14 mouse cellular contexts compared by ENCODE assay signal in genomic region chr2:91978547-91978946, GRCm38 (mm10). TPM values are rescaled to one million over a fixed set of nuclear protein-coding genes. Genes with fewer than 3 reads are reported as not detected.
A peak's percentile ranks its signal among the peaks of the same experiment; 100 is the strongest.
DNase-seq lines count a peak whose midpoint lies in the region; ATAC-seq and TF ChIP-seq lines count a peak whose summit lies in the region.
"Had no signal": no experiment of that assay in that cellular context is flagged by ENCODE, and none has a peak within 500 bp of the region (broad histone marks: within the 10 kb centered on the region; RNA-seq: fewer than 3 reads in every experiment).

No protein-coding gene starts in this region.

- no peak for DNase-seq in intestine, embryonic 14.5 days (ENCODE audit: low spot score)
- peak; percentile 22 for DNase-seq in MEL (ENCODE audit: low read depth, low spot score)
- no peak for DNase-seq in liver
- no peak for DNase-seq in gastrocnemius, postnatal 14 days
- DNase-seq: adrenal gland, adult 8-10 months; cerebellum, postnatal 14 days; kidney, adult 8-10 months had no signal

- H3K9me3 ChIP-seq in forebrain, embryonic 12.5 days, result no peaks in the 10 kb centered on the region
- no peaks in the 10 kb centered on the region for H3K9me3 ChIP-seq in forebrain, embryonic 16.5 days (ENCODE audit: control insufficient read depth, low read length)
- no peaks in the 10 kb centered on the region for H3K9me3 ChIP-seq in intestine, embryonic 14.5 days (ENCODE audit: control insufficient read depth, low read length)
- no peaks in the 10 kb centered on the region for H3K9me3 ChIP-seq in intestine, postnatal 0 days (ENCODE audit: control insufficient read depth)
- H3K9me3 ChIP-seq in MEL (replicated peaks; ENCODE audit: insufficient read depth, low read length), result no peaks in the 10 kb centered on the region
- no peaks in the 10 kb centered on the region for H3K9me3 ChIP-seq in forebrain, embryonic 15.5 days
- H3K9me3 ChIP-seq: hindbrain, embryonic 10.5 days had no signal

- H3K4me3 ChIP-seq in forebrain, embryonic 12.5 days (replicated peaks), result no peak overlapping the region
- no peak overlapping the region for H3K4me3 ChIP-seq in forebrain, embryonic 16.5 days (replicated peaks; ENCODE audit: low read length)
- H3K4me3 ChIP-seq in intestine, embryonic 14.5 days (ENCODE audit: low read depth, low read length), result no peak overlapping the region
- no peak overlapping the region for H3K4me3 ChIP-seq in intestine, postnatal 0 days (ENCODE audit: low read depth, low read length)
- H3K4me3 ChIP-seq in MEL (ENCODE audit: control insufficient read depth in 1 of 2, insufficient read depth in 1 of 2, low read depth in 2 of 2, low read length in 2 of 2), result no peak overlapping the region
- no peak overlapping the region for H3K4me3 ChIP-seq in forebrain, embryonic 15.5 days
- H3K4me3 ChIP-seq: hindbrain, embryonic 10.5 days; layer of hippocampus, adult 2 months had no signal

- intact Hi-C loops in gastrocnemius, postnatal 14 days (cut with DNase I; ENCODE audit: low total_unique reads), result no loop called here

- WGBS in forebrain, embryonic 12.5 days, result 31% methylated on average over 2 of the region's 2 CpGs
- WGBS in forebrain, embryonic 16.5 days, result 6% methylated on average over 2 of the region's 2 CpGs
- WGBS in intestine, embryonic 14.5 days, result 28% methylated on average over 2 of the region's 2 CpGs
- 40% methylated on average over 2 of the region's 2 CpGs for WGBS in intestine, postnatal 0 days
- 10% methylated on average over 2 of the region's 2 CpGs for WGBS in forebrain, embryonic 15.5 days

- no peak for TF ChIP-seq RAD21 in MEL (IDR thresholded peaks at IDR 0.05; ENCODE audit: low read depth, low read length)

- peaks cover 47% of the 10 kb centered on the region for H3K4me1 ChIP-seq in forebrain, embryonic 12.5 days
- peaks cover 21% of the 10 kb centered on the region for H3K4me1 ChIP-seq in forebrain, embryonic 16.5 days (replicated peaks; ENCODE audit: control insufficient read depth, insufficient read depth, low read length)
- H3K4me1 ChIP-seq in intestine, embryonic 14.5 days (replicated peaks; ENCODE audit: control insufficient read depth, insufficient read depth, low read length), result peaks cover 27% of the 10 kb centered on the region
- no peaks in the 10 kb centered on the region for H3K4me1 ChIP-seq in intestine, postnatal 0 days (replicated peaks; ENCODE audit: control insufficient read depth, insufficient read depth, low read length)
- H3K4me1 ChIP-seq in MEL (ENCODE audit: control insufficient read depth in 1 of 2, insufficient read depth in 2 of 2, low read length in 2 of 2), result peaks cover 7% of the 10 kb centered on the region in 2 experiments
- peaks cover 36% of the 10 kb centered on the region for H3K4me1 ChIP-seq in forebrain, embryonic 15.5 days

- H3K27ac ChIP-seq in forebrain, embryonic 12.5 days, result peak overlapping the region; percentile 53; the same call in 1 of the 2 replicates
- no peak overlapping the region for H3K27ac ChIP-seq in forebrain, embryonic 16.5 days (ENCODE audit: low read length)
- peak overlapping the region; percentile 27; the same call in 1 of the 2 replicates for H3K27ac ChIP-seq in intestine, embryonic 14.5 days (ENCODE audit: low read depth)
- H3K27ac ChIP-seq in intestine, postnatal 0 days (ENCODE audit: low read depth, low read length), result no peak overlapping the region
- H3K27ac ChIP-seq in MEL (ENCODE audit: control insufficient read depth, low read depth, low read length), result no peak overlapping the region
- peak overlapping the region; percentile 29; the same call in 1 of the 2 replicates for H3K27ac ChIP-seq in forebrain, embryonic 15.5 days (replicated peaks)
- H3K27ac ChIP-seq: hindbrain, embryonic 10.5 days; layer of hippocampus, adult 2 months; liver, embryonic 14.5 days had no signal

- no peaks in the 10 kb centered on the region for H3K79me2 ChIP-seq in MEL (ENCODE audit: control insufficient read depth, insufficient read depth, low read length, poor library complexity)

- no peak for ATAC-seq in forebrain, embryonic 12.5 days (ENCODE audit: low FRiP score)
- no peak; the same call in 1 of the 2 replicates for ATAC-seq in forebrain, embryonic 16.5 days
- ATAC-seq in intestine, embryonic 14.5 days (replicated peaks; ENCODE audit: low FRiP score, low TSS enrichment, low read depth), result no peak
- no peak for ATAC-seq in intestine, postnatal 0 days
- no peak for ATAC-seq in forebrain, embryonic 15.5 days (replicated peaks)

- no peak overlapping the region for H3K9ac ChIP-seq in forebrain, embryonic 12.5 days
- no peak overlapping the region for H3K9ac ChIP-seq in forebrain, embryonic 16.5 days (replicated peaks; ENCODE audit: low read depth, low read length)
- no peak overlapping the region for H3K9ac ChIP-seq in intestine, embryonic 14.5 days (ENCODE audit: low read length)
- H3K9ac ChIP-seq in intestine, postnatal 0 days (ENCODE audit: low read depth, low read length), result no peak overlapping the region
- no peak overlapping the region for H3K9ac ChIP-seq in MEL (ENCODE audit: control insufficient read depth, low read depth, low read length, poor library complexity, severe bottlenecking)
- H3K9ac ChIP-seq in forebrain, embryonic 15.5 days (replicated peaks), result no peak overlapping the region
- H3K9ac ChIP-seq: liver, embryonic 14.5 days had no signal

- no peak for TF ChIP-seq CTCF in intestine, postnatal 0 days (IDR thresholded peaks at IDR 0.05; ENCODE audit: low read depth)
- TF ChIP-seq CTCF in MEL (IDR thresholded peaks at IDR 0.05 in 2 of 3, conservative IDR thresholded peaks at IDR 0.05 in 1 of 3; ENCODE audit: control insufficient read depth in 1 of 3, insufficient read depth in 1 of 3, low read depth in 2 of 3, low read length in 3 of 3, poor library complexity in 1 of 3, severe bottlenecking in 1 of 3), result no peak

- no peak overlapping the region for H3K4me2 ChIP-seq in forebrain, embryonic 12.5 days
- H3K4me2 ChIP-seq in forebrain, embryonic 16.5 days (ENCODE audit: low read length), result no peak overlapping the region
- H3K4me2 ChIP-seq in intestine, embryonic 14.5 days (ENCODE audit: low read length), result 0 out of 2 replicates have a peak overlapping the region, but pooled peaks have one; percentile 3
- no peak overlapping the region for H3K4me2 ChIP-seq in intestine, postnatal 0 days (replicated peaks; ENCODE audit: low read depth)
- H3K4me2 ChIP-seq in forebrain, embryonic 15.5 days (replicated peaks), result no peak overlapping the region

- TF ChIP-seq POLR2A in MEL (IDR thresholded peaks at IDR 0.05; ENCODE audit: control insufficient read depth in 1 of 2, insufficient read depth in 1 of 2, low read depth in 1 of 2, low read length in 2 of 2, poor library complexity in 1 of 2), result no peak

- peaks cover 49% of the 10 kb centered on the region for H3K27me3 ChIP-seq in forebrain, embryonic 12.5 days
- H3K27me3 ChIP-seq in forebrain, embryonic 16.5 days (replicated peaks; ENCODE audit: control insufficient read depth, insufficient read depth, low read length), result peaks cover 22% of the 10 kb centered on the region
- peaks cover 38% of the 10 kb centered on the region for H3K27me3 ChIP-seq in intestine, embryonic 14.5 days (replicated peaks; ENCODE audit: control insufficient read depth, insufficient read depth, low read length)
- H3K27me3 ChIP-seq in intestine, postnatal 0 days (replicated peaks; ENCODE audit: control insufficient read depth, insufficient read depth, low read length), result peaks cover 28% of the 10 kb centered on the region
- H3K27me3 ChIP-seq in MEL (ENCODE audit: control insufficient read depth in 1 of 2, insufficient read depth in 2 of 2, low read length in 2 of 2), result no peaks in the 10 kb centered on the region
- peaks cover 25% of the 10 kb centered on the region for H3K27me3 ChIP-seq in forebrain, embryonic 15.5 days

- no peak for TF ChIP-seq EP300 in MEL (IDR thresholded peaks at IDR 0.05; ENCODE audit: low read depth in 1 of 2, low read length in 2 of 2)

- H3K36me3 ChIP-seq in forebrain, embryonic 12.5 days (replicated peaks), result no peaks in the 10 kb centered on the region
- no peaks in the 10 kb centered on the region for H3K36me3 ChIP-seq in forebrain, embryonic 16.5 days (ENCODE audit: control insufficient read depth, insufficient read depth)
- 0 out of 2 replicates have a peak, but pooled peaks cover 5% of the 10 kb centered on the region for H3K36me3 ChIP-seq in intestine, embryonic 14.5 days (ENCODE audit: control insufficient read depth, insufficient read depth, low read length)
- no peaks in the 10 kb centered on the region; the same call in 1 of the 2 replicates for H3K36me3 ChIP-seq in intestine, postnatal 0 days (ENCODE audit: control insufficient read depth, insufficient read depth)
- H3K36me3 ChIP-seq in MEL (ENCODE audit: control insufficient read depth in 1 of 2, insufficient read depth in 2 of 2, low read length in 2 of 2), result no peaks in the 10 kb centered on the region; a peak in 1 of 4 replicates
- H3K36me3 ChIP-seq in forebrain, embryonic 15.5 days, result no peaks in the 10 kb centered on the region
- H3K36me3 ChIP-seq: hindbrain, embryonic 10.5 days had no signal

RNA-seq across cellular contexts. Expression of gene Dgkz, which starts 2.9 kb away (rescaled TPM):
- polyA plus RNA-seq in forebrain, embryonic 12.5 days (2016; fragmentation: Nextera tagmentation; extraction: Ambion mirVana), result 24.4 and 28.5 TPM in 2 replicates
- polyA plus RNA-seq in forebrain, embryonic 16.5 days (2015; fragmentation: Nextera tagmentation; extraction: Ambion mirVana), result 28.7 and 33.6 TPM in 2 replicates
- 71.9 and 75.6 TPM in 2 replicates for polyA plus RNA-seq in intestine, embryonic 14.5 days (2014; fragmentation: Nextera tagmentation; extraction: Ambion mirVana)
- 53.2 and 56.8 TPM in 2 replicates for polyA plus RNA-seq in intestine, postnatal 0 days (2015; fragmentation: Nextera tagmentation; extraction: Ambion mirVana)
- 65.6 and 66.1 TPM in 2 replicates for total RNA-seq in MEL (2012; rRNA removed)
- polyA plus RNA-seq in MEL (2012; ENCODE audit: insufficient read depth in 1 of 2, insufficient read length in 2 of 2, low read depth in 1 of 2, low replicate concordance in 2 of 2, missing spikeins in 1 of 2), result 100 to 1,000 TPM in 1 of 2 experiments, not detected in 1; 165 TPM
- 27.6 and 28.2 TPM in 2 replicates for polyA plus RNA-seq in forebrain, embryonic 15.5 days (2015; fragmentation: Nextera tagmentation; extraction: Ambion mirVana)
- total RNA-seq in gastrocnemius, postnatal 14 days (2021), result 10 to 100 TPM; 38.6 to 42.4 TPM

RNA-seq across cellular contexts. Expression of gene Gm9821, which starts 33.0 kb away (rescaled TPM):
- polyA plus RNA-seq in forebrain, embryonic 12.5 days (2016; fragmentation: Nextera tagmentation; extraction: Ambion mirVana), result 0.46 and 0.52 TPM in 2 replicates
- polyA plus RNA-seq in forebrain, embryonic 16.5 days (2015; fragmentation: Nextera tagmentation; extraction: Ambion mirVana), result 0.37 and 0.46 TPM in 2 replicates
- 0.74 and 0.88 TPM in 2 replicates for polyA plus RNA-seq in intestine, embryonic 14.5 days (2014; fragmentation: Nextera tagmentation; extraction: Ambion mirVana)
- polyA plus RNA-seq in intestine, postnatal 0 days (2015; fragmentation: Nextera tagmentation; extraction: Ambion mirVana), result 0.21 and 0.30 TPM in 2 replicates
- 0.85 and 1.2 TPM in 2 replicates for total RNA-seq in MEL (2012; rRNA removed)
- polyA plus RNA-seq in MEL (2012; ENCODE audit: insufficient read depth in 1 of 2, insufficient read length in 2 of 2, low read depth in 1 of 2, low replicate concordance in 2 of 2, missing spikeins in 1 of 2), result 10 to 100 TPM in 1 of 2 experiments, not detected in 1; 22.7 TPM
- 0.15 and 0.32 TPM in 2 replicates for polyA plus RNA-seq in forebrain, embryonic 15.5 days (2015; fragmentation: Nextera tagmentation; extraction: Ambion mirVana)
- total RNA-seq in gastrocnemius, postnatal 14 days (2021), result not detected
- total RNA-seq: adrenal gland, adult 8-10 months; layer of hippocampus, adult 2 months had no signal

RNA-seq across cellular contexts. Expression of gene Creb3l1, which starts 45.8 kb away (rescaled TPM):
- polyA plus RNA-seq in forebrain, embryonic 12.5 days (2016; fragmentation: Nextera tagmentation; extraction: Ambion mirVana), result 1.4 and 1.5 TPM in 2 replicates
- polyA plus RNA-seq in forebrain, embryonic 16.5 days (2015; fragmentation: Nextera tagmentation; extraction: Ambion mirVana), result 1.3 and 1.9 TPM in 2 replicates
- polyA plus RNA-seq in intestine, embryonic 14.5 days (2014; fragmentation: Nextera tagmentation; extraction: Ambion mirVana), result 21.2 and 24.1 TPM in 2 replicates
- 6.8 and 8.4 TPM in 2 replicates for polyA plus RNA-seq in intestine, postnatal 0 days (2015; fragmentation: Nextera tagmentation; extraction: Ambion mirVana)
- 0.12 and 0.16 TPM in 2 replicates for total RNA-seq in MEL (2012; rRNA removed)
- polyA plus RNA-seq in MEL (2012; ENCODE audit: insufficient read depth in 1 of 2, insufficient read length in 2 of 2, low read depth in 1 of 2, low replicate concordance in 2 of 2, missing spikeins in 1 of 2), result 1 to 10 TPM in 1 of 2 experiments, not detected in 1; 9.1 TPM
- 0.92 and 1.0 TPM in 2 replicates for polyA plus RNA-seq in forebrain, embryonic 15.5 days (2015; fragmentation: Nextera tagmentation; extraction: Ambion mirVana)
- total RNA-seq in gastrocnemius, postnatal 14 days (2021), result 10 to 100 TPM; 14.7 to 22.6 TPM

RNA-seq across cellular contexts. Expression of gene Mdk, which starts 46.5 kb away (rescaled TPM):
- polyA plus RNA-seq in forebrain, embryonic 12.5 days (2016; fragmentation: Nextera tagmentation; extraction: Ambion mirVana), result 834 and 889 TPM in 2 replicates
- polyA plus RNA-seq in forebrain, embryonic 16.5 days (2015; fragmentation: Nextera tagmentation; extraction: Ambion mirVana), result 256 and 290 TPM in 2 replicates
- polyA plus RNA-seq in intestine, embryonic 14.5 days (2014; fragmentation: Nextera tagmentation; extraction: Ambion mirVana), result 973 and 1,126 TPM in 2 replicates
- polyA plus RNA-seq in intestine, postnatal 0 days (2015; fragmentation: Nextera tagmentation; extraction: Ambion mirVana), result 119 and 128 TPM in 2 replicates
- 0.19 and 0.59 TPM in 2 replicates for total RNA-seq in MEL (2012; rRNA removed)
- 1 to 10 TPM in 1 of 2 experiments, not detected in 1; 3.4 TPM for polyA plus RNA-seq in MEL (2012; ENCODE audit: insufficient read depth in 1 of 2, insufficient read length in 2 of 2, low read depth in 1 of 2, low replicate concordance in 2 of 2, missing spikeins in 1 of 2)
- 347 and 357 TPM in 2 replicates for polyA plus RNA-seq in forebrain, embryonic 15.5 days (2015; fragmentation: Nextera tagmentation; extraction: Ambion mirVana)
- total RNA-seq in gastrocnemius, postnatal 14 days (2021), result 10 to 100 TPM; 12.1 to 20.7 TPM

RNA-seq across cellular contexts. Expression of gene Chrm4, which starts 51.5 kb away (rescaled TPM):
- 0.31 and 0.72 TPM in 2 replicates for polyA plus RNA-seq in forebrain, embryonic 12.5 days (2016; fragmentation: Nextera tagmentation; extraction: Ambion mirVana)
- polyA plus RNA-seq in forebrain, embryonic 16.5 days (2015; fragmentation: Nextera tagmentation; extraction: Ambion mirVana), result 2.4 and 2.6 TPM in 2 replicates
- polyA plus RNA-seq in intestine, embryonic 14.5 days (2014; fragmentation: Nextera tagmentation; extraction: Ambion mirVana), result 0.16 TPM in 1 of 2 replicates, not detected in the other
- polyA plus RNA-seq in intestine, postnatal 0 days (2015; fragmentation: Nextera tagmentation; extraction: Ambion mirVana), result 0.24 and 0.26 TPM in 2 replicates
- 23.9 and 29.0 TPM in 2 replicates for total RNA-seq in MEL (2012; rRNA removed)
- 10 to 100 TPM in 1 of 2 experiments, not detected in 1; 21.5 TPM for polyA plus RNA-seq in MEL (2012; ENCODE audit: insufficient read depth in 1 of 2, insufficient read length in 2 of 2, low read depth in 1 of 2, low replicate concordance in 2 of 2, missing spikeins in 1 of 2)
- polyA plus RNA-seq in forebrain, embryonic 15.5 days (2015; fragmentation: Nextera tagmentation; extraction: Ambion mirVana), result 1.5 and 1.8 TPM in 2 replicates
- not detected for total RNA-seq in gastrocnemius, postnatal 14 days (2021)

Comparison
In these comparisons a context has a peak if more than half of its experiments do, and no peak if none do; other contexts are left out.
1. H3K27ac ChIP-seq: peak in forebrain, embryonic 12.5 days (single experiment), intestine, embryonic 14.5 days (single experiment) and forebrain, embryonic 15.5 days (single experiment); none in forebrain, embryonic 16.5 days (single experiment), intestine, postnatal 0 days (single experiment) and MEL (single experiment).